Mouse (Mus musculus) kidney, postnatal 36 days (tissue): Measurements from ENCODE around the gene Cadm2.
A peak's percentile ranks its signal among the peaks of the same experiment; 100 is the strongest.

Source experiments
- DNase-seq, 2 experiments: peaks; one replicate each; pipeline ENCODE4 v3.0.0; 2021 to 2022; ENCODE audit warnings: mixed read lengths in 2 of 2

Gene Cadm2

DNA sequence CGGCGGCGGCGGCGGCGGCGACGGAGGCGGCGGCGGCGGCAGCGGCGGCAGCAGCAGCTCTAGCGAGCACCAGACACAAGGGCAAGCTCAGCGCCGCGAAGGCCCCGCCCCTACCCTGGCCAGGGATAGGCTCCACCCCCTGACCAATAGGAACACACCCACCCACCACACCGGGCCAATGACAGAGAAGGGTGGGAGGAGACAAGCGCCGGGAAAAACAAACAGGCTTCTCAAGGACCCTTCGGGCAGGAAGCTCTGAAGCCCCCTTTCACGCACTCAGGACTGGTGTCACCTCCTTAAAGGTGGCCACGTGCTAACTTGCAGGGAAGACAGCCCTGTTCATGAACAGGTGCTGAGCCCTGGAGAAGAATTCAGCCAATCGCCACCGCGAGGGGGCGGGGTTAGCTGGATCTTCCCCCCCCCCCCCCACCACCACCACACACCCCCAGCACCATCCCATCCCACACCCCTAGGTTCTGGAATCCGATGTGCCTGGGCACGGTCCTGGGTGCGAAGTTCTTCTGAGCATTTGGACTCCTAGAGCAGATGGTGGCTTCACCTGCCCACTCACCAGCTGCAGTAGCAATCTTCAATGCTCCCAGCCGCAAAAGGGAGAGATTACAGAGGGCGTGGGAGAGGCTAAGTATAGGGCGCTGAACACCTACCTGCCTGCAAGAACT, at the start of gene Cadm2:
Gene Cadm2, minus strand, starts transcription at position 83 of the 680 bp plus-strand sequence.
- DNase-seq, result peak; percentile 90 to 92

DNA sequence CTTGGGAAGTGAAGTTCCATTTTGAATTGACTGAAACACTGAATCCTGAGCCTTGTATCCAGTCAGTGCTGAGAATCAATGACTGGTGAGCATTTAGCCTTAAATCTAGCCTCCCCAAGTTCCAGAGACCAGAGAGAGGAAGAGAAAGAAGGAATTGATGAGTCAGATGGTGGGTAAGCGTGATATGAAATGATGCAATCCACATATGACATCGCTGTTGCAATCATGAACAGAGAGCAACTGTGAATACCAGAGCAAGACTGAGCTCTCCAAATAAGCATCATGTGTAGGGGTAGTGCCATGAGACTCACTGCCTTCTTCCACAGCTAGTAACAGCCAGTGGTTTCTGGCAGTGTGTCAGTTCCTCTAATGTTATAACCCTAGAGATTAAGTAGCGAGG, 26.2 kb upstream of the Cadm2 start:
- DNase-seq, result no peak

DNA sequence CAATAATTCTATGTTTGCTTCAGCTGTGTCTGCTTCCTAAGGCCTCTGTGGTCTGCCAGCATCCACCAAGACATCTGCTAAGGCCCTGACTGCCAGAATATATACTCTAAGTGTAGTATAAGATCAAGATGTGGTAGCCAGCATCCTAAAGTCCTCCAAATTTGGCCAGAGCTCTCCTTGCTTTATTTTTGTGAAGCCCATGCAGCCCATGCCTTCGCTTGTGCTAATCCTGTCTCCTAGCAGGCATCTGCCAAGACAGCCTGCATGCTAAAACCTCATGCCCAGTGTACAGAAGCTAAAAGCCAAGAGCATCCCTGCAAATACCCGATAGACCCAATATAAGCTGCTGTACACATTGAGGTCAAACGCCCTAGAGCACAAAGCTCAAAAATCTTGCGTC, 22.9 kb upstream of the Cadm2 start:
- no peak for DNase-seq

DNA sequence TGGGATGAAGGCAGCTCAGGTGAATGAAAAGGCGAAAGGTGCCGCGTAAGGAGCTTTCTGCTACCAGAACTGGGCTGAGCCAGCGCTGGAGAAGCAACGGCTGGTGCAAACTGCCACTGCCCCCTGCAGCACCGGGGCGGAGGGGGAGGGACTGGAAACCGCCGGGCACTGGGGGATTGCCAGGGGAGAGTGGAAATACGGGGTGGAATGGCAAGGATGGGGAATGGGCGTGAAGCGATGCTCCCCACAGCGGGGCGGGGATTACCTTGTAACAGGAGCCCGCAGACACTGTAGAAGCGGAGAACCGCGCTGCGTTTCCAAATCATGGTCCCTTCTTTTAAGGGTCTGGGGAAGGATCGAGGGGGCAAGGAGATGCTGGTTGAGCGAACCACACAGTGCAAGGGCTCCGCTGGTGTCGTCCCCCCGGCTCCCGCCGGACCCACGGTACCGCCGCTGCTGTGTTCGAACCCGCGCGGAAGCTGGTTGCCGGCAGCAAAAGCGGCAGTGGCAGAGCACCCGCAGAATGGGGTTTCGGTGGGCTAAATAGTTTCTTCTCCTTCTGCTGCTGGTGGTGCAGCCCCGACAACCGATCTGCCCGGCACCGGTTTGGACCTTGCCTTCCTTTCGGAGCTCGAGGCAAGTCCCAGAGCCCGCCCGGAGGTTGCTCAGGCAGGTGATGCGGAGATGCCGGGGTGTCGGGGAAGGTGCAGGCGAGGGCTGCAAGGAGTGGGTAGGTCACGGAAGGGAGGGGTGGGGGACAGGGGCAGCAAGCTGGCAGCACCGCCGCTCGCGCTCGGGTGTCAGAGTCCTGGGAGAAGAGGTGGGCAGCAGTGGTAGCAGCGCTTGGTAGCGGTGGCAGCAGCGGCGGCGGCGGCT, 564 bp downstream of the Cadm2 start:
- peak in 1 of 2 experiments; percentile 48 for DNase-seq

DNA sequence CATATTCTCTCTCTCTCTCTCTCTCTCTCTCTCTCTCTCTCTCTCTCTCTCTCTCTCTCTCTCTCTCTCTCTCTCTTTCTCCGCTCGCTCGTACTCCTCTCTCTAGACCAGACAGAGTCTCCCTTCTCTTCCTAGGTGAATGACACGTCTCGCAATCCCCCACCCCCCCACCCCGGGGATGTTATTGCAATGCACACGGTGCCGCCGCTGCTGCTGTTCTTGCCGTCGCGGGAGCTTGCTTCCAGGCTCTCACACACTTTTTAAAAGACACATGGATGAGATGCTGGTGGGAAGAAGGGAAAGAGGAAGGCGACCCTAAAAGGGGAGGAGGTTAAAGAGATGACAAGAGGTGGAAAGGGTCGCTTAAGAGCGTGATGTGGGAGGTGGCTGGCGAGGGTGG, 1.3 kb downstream of the Cadm2 start:
- no peak for DNase-seq

DNA sequence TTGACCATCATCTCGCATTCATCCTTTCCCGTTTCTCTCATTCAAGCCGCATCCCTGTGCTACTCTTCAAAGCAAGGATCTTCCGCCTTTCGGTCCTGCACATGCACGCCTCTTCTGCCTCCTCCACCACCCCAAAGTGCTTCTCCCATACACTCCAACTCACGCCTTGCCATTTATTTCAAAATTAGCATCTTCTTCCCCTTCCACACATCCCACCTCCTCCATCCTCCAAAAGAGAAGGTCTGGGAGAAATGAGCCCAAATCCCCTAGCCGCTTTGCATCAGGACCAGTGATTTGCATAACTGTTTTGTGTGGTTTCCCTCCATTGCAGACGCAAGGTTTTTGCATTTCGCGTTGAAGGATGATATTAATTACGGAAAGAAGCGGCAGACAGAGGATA, 1.9 kb downstream of the Cadm2 start:
- no peak for DNase-seq

DNA sequence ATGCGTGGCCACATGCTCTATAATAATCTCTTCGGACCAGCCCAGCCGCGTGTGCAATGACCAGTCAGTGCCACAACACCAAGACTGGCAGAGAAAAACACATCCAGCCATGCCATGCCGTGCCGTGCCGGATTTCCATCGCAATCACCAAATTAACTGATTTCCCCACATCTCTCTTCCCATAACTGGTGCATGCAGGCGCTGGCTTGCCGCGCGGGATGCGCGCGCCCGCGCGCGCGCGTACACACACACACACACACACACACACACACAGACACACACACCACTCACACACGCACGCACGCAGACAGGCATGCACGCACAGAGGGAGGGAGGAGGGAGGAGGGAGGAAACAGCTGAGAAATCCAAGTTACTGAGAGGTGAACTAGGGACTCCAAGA, 2.9 kb downstream of the Cadm2 start:
- no peak for DNase-seq

DNA sequence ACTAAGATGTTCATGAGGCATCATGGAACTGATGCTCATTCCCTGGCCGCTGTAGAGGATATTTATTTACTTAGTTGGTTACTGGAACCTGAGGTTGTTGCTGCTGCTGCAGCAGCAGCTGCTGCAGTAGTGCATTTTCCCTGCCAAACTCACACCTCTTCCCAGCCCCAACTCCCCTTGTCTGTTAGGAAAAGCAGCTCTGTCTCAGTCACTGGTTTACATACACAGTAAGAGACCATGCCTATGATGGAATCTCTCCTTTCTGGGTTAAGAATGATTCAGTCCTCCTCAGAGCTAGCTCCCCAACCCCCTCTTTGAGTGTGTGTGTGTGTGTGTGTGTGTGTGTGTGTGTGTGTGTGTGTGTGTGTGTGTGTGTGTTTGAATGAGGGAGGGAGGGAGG, 3.5 kb downstream of the Cadm2 start:
- DNase-seq, result no peak

DNA sequence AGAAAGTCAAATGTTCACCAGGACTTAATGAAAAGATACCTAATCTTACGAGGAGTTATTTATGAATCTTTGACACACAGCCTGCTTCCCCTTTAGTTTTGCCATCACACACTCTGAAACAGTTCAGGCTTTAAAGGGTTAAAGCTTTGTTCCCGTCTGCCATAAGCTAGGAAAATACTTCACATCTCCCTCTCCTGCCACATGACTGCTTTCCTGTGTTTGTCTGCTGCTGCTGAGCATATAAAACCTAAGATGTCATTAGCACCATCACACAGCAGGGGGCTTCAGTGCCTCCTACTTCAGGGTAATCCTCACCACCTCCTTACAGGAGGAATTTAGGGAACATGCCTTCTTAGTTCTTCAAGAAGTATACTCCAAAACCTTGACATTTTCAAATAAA, 6.8 kb downstream of the Cadm2 start:
- no peak for DNase-seq

DNA sequence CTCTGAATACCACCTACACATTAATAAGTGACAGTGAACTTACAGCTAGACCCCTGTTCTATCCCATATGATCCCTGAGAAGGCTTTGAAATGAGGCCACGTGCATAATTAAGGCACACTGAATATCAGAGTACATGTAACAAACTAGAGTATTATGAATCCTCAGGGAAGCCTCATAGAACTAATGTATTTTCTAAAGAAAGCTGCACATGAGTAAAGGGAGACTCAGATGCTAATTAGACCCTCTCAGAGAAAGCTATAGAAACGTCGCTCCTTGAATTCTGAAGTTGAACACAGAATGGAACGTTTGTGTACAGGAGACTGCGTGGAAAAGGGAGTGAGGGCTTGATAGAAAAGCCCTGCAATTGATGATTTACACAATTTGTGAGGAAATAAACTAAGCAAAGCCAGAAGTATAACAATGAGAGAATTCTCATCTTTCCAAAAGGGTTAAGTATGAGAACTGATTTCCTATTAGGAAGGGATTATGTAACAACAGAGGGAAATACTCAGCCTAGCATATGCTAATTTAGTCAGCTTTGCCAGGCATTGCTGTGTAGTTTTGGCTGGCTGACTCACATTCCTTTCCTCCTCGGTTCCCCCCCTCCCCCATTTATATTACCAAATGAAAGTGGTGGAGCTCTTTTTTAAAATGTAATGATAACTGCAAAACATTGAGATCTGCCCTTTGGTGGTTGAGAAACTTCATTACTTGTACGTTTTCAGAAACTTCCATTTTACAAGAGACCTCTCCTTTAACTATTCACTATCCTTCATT, 9.6 kb downstream of the Cadm2 start:
- DNase-seq, result no peak

DNA sequence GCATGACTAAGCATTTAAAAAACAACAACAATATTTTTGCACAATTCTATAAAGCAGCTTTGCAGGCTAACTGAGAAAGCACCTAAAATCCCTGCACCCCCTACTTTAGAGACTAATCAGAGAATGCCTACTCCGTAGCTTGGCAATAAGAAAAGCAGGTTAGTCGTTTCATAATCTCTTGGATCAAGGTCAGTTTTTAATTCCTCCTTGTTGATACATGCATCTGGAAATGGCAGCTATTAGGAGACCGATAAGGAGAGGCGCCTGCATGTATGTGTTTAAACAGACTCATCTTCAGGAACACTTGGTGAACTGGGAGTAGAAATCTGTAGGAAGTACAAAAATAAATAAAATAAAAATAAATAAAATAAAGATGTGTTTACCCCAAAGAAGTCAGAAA, 11.6 kb downstream of the Cadm2 start:
- no peak for DNase-seq

DNA sequence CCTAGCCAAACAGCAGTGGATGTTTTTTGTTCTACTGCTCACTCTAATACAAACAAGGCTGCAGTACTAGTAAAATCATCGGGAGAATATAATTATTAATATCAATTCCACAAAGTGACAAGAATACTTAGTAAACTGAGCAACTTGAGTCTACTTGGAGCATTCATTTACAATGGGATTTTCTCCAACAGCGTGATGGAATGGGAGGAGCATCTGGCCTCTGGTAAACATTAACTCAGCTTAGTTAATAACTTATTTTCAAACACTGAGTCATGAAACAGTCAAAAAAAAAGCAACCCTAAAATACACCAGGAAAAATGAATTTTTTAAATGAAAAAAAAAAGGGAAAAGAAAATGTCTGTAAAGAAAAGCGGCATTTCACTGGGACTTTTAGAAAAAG, 12.2 kb downstream of the Cadm2 start:
- DNase-seq, result no peak

DNA sequence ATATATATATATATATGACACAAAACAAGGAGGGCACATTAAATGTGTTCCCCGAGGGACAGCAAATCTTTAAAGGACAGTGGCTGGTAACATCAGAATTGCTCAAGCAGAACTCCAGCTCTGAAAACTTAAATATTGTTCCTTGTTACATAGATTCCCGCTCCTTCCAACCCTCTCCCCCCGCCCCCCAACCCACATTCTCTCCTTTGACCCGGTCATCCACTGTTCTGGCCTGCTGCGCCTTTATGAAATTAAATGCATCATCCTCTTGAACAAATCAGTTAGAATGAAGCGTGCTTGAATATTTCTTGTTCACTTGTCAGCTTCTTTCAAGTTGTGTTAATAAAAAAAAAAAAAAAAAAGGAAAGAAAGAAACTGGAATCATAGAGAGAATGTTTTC, 15.0 kb downstream of the Cadm2 start:
- no peak for DNase-seq

DNA sequence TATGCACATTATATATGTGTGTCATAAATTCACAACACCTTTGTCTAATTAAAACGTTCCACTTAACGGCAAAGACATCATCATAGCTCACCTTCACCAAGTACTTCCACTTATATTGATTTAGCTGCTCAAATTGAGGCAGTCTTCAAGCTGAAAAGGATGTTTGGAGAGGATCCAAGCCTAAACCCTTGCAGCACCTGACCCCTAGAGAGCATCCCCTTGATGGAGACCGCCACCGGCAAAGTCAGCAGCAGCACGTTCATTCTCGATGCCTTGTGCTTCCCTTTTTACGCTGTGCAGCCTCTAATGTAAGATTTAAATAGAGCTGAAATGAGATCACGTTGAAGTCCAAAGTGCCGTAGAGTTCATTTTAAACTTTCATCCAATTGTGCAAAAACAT, 20.7 kb downstream of the Cadm2 start:
- no peak for DNase-seq

DNA sequence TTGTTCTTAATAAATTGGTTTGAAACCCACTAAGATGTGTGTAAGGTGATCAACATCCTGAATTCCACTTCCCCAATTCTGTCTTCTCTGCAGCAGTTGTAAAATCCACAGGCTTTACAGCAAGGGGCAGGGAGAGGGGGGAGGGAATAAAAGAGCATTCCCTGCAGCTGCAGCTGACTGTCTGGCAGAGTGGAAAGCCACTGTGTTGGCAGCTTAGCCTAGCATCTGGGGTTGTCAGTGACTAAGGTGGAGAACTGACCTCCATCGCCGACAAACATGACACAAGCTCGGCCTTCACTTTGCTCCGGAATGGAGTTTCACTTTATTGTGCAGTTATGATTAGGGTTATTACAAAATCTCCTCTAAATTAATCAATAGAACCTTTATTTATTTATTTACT, 21.9 kb downstream of the Cadm2 start:
- DNase-seq, result no peak

DNA sequence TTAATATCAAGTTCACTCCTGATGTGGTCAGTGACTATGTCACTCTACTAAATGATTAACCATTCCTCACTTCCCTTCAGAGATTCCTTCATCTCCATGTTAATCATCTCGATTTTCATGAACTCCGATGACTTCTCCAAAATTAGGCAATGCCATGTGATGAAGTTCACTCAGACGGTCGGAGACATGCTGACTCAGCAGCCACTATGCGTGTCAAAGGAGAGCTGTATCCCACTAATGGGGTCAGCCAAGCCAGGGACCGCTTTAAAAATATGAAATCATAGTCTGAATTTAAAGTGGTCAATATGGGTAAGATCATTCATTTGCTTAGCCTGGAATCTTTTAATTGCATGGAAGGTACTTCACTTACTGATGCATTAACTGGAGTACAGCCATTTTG, 29.7 kb downstream of the Cadm2 start:
- no peak for DNase-seq

DNA sequence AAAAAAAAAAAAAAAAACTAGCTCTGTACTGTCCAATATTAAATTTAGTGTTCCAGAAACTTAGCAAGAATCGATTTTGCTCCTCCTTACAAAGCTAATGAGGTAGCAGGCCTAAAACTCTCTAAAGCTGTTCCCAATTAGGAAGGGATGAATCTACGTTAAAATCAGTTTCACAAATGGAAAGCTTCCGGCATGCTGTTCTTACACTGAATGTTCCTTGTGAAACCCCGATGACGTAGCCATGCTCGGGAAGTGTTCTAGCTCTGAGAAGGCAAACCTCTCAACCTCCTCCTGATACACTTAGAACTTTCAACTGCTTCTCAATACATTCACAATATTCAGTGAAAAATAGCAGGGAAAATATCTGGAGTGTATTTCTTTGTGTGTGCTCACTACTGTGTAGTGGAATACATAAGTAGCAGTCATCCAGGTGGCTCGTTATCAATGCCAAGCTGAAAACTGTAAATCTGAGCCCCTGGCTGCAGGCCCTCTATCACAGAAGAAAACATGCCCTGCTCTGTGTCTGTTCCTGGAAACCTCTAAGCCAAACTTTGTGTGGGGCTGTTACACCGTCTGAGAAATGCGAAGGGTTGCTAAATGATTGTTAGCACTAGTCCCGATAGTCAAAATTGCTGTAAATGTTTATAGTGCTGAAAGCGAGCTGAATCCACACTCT, 41.7 kb downstream of the Cadm2 start:
- no peak for DNase-seq

DNA sequence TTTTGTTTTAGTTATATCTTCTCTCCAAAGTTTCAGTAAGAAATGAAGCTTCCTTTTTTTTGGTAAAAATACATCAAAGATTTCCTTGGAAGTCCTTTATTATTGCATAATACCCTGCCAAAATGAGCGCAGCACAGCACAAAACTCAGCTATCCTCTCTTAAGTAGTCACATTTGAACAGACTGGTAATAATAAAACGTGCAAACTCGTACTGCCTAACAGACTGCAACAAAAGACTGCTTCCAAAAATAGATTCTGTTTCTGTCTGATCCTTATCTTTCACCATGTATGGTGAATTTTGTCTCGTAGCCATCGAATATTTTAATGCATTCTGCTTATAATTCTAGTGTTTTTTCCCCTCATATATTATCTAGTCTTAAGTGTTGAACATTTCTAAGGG, 45.2 kb downstream of the Cadm2 start:
- no peak for DNase-seq

DNA sequence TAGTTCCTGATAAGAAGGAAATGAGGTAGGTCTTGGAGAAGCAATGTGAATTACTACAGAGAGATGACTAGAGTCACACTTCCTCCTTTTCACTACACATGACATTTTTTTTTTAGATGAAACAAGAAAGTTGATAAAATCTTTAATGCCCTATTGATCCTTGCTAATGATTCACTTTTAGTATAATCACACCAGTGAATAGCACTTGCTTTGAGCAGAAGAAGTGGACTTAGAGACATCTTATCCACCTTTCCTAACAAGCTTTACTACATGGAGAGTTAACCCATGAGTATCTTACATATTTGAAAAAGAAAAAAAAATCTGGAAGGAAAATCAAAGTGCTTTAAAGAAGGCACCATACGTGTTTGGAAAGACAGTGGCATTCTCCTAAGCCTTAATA, 93.7 kb downstream of the Cadm2 start:
- DNase-seq, result no peak

DNA sequence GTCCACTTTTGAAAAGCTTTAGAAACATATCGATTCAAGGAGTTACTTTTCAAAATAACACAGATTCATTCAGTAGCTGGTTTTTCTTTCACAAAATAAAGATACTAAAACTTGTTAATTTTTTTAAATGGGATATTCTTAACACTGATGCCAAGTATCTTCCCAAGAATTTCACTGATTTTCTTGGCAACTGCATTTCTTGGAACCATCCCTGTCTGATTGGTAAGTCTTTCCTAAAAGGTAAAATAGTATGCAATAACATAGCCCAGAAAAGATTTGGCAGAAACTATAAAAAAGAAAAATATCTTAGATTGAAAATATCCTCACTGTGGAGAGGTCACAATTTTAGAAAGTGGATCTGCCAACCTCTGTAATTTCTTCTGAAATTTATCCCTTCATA, 95.8 kb downstream of the Cadm2 start:
- no peak for DNase-seq

DNA sequence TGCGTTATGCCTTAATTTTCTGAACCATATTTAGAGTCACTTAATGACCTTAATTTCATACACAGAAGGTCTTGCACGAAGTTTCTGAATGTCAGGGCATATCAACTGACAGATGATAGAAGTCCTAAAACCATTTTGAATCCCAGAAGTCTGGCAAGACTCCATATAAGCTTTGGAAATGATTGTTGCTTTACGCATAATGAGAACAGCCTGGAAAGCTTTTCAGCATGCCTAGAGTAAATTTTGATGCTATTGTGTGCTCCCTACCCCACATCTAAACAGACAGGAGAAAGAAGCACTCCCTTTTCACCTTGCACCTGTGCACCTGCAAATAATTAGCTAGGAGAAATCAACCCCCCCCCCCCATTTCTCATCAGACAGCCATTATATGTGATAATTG, 102.4 kb downstream of the Cadm2 start:
- no peak for DNase-seq

DNA sequence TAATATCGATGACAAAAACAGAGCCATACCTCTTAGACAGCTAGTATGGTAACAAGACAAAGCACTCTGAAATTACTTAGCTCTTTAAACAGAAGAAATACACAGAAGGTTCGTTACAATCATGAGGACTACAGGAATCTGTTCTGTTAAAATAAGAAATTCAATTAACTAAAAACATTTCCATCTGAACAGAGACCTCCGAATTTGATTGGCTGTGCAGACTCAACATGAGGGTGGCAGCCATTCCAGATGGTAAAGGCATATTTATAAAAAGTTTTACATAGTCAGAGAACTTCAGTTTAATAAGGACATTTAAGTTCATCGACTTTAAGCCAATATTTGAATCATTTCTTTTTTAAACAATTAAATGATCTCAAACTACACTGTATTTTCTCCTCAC, 105.2 kb downstream of the Cadm2 start:
- no peak for DNase-seq

DNA sequence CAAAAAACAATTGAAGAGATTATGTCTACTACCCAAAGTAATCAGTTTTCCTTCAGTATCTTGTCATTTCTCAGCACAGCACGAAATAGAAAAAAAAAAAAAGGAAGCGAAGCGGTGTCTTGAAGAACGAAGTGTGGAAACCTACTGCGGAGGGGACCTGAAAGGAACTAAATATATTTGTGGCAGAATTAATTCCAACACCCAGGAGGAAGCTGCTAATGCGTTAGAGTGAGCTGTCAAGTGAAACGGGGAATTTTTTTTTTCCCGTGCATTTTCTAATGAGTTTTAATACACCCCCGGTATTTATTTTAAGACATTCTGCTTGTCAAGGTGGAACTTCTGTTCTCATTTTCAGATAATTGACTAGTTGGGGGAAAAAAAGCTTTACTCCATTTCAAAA, 111.6 kb downstream of the Cadm2 start:
- DNase-seq, result no peak
